Mouse (Mus musculus): Measurements from ENCODE around the gene Olfr1294. TPM values are rescaled to one million over a fixed set of nuclear protein-coding genes. Genes with fewer than 3 reads are reported as not detected.

The Olfr1294 gene
- not detected in 2 replicates for total RNA-seq (2021)
- long read RNA-seq: 0 reads

- DNase-seq: no peak
These were observed at the start of gene Olfr1294 for GRCm38 (mm10) chr2:111540191-111540590. TSS of gene Olfr1294 (minus strand) at chr2:111540291.

- DNase-seq: no peak
These were observed 29.5 kb upstream of the Olfr1294 start, which contains the start of gene Olfr1295 for GRCm38 (mm10) chr2:111569581-111569980. TSS of gene Olfr1295 (minus strand) at chr2:111569681.

DNA sequence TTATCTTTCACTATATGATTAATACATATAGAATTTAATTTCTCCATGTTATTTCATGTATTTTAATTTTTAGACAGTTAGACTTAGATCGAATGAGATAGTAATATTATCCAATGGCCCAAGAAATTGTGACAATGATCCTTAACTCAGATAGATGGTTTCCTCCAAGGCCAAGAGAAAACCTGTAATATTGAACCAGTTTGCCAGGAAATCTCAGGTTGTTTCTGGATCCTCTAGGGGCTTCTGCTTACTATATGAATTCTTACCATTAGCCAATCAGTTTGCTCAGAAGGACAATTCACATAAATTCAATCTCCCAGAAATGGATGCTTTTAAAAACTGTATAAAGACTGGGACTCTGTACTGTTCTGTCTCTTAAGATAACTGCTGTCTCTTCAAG is 15.2 kb downstream of the Olfr1294 start, which contains the start of gene Olfr1293-ps:
Gene Olfr1293-ps, plus strand, starts transcription at position 301 of the 400 bp plus-strand sequence.
- DNase-seq: no peak

- DNase-seq: no peak
These were observed 22.6 kb downstream of the Olfr1294 start for GRCm38 (mm10) chr2:111517451-111517850.

DNA sequence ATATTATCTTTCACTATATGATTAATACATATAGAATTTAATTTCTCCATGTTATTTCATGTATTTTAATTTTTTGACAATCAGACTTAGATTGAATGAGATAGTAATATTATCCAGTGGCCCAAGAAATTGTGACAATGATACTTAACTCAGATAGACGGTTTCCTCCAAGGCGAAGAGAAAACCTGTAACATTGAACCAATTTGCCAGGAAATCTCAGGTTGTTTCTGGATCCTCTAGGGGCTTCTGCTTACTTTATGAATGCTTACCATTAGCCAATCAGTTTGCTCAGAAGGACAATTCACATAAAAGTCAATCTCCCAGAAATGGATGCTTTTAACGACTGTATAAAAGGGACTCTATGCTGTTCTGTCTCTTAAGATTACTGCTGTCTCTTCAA is 43.2 kb downstream of the Olfr1294 start, which contains the start of gene Olfr1291-ps1:
Gene Olfr1291-ps1, plus strand, starts transcription at position 301 of the 400 bp plus-strand sequence.
- no peak for DNase-seq

DNA sequence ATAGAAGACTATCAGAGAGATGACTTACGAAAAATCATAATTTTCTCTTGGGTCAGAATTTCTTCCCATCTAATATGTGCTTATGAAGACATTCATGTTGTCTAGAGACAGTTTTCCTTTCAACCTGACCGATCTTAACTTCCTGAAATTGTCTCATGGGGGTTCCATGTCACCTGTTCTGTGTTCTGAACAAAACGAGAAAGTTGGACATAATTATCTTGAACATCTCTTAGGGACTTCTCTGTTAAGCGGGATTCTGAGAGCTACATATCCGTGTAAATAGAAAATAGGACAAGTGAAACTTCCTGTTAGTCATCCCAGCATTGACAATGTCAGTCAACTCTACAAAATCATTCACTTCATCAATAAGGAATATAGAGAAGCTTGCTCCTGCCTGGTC is 46.4 kb downstream of the Olfr1294 start, which contains the start of gene Olfr1290:
Gene Olfr1290, minus strand, starts transcription at position 101 of the 400 bp plus-strand sequence.
- no peak for DNase-seq

Other genes starting within 250 kb of the Olfr1294 start
- not detected in 2 replicates for gene Olfr1279, start 239.7 kb downstream of the Olfr1294 start, total RNA-seq (2021)
- gene Olfr1280, start 226.3 kb downstream of the Olfr1294 start, total RNA-seq (2021): not detected in 2 replicates
- not detected in 2 replicates for gene Olfr1281, start 213.8 kb downstream of the Olfr1294 start, total RNA-seq (2021)
- not detected in 2 replicates for gene Olfr1282, start 204.2 kb downstream of the Olfr1294 start, total RNA-seq (2021)
- gene Olfr1283, start 173.5 kb downstream of the Olfr1294 start, total RNA-seq (2021): not detected in 2 replicates
- not detected in 2 replicates for gene Olfr1284, start 164.8 kb downstream of the Olfr1294 start, total RNA-seq (2021)
- gene Olfr1286, start 117.2 kb downstream of the Olfr1294 start, total RNA-seq (2021): not detected in 2 replicates
- gene Olfr1287, start 91.1 kb downstream of the Olfr1294 start, total RNA-seq (2021): not detected in 2 replicates
- not detected in 2 replicates for gene Olfr1288, start 66.2 kb downstream of the Olfr1294 start, total RNA-seq (2021)
- gene Olfr1289, start 59.5 kb downstream of the Olfr1294 start, total RNA-seq (2021): not detected in 2 replicates
- not detected in 2 replicates for gene Olfr1290, start 46.5 kb downstream of the Olfr1294 start, total RNA-seq (2021)
- not detected in 2 replicates for gene Olfr1291-ps1, start 43.1 kb downstream of the Olfr1294 start, total RNA-seq (2021)
- gene Olfr1293-ps, start 15.1 kb downstream of the Olfr1294 start, total RNA-seq (2021): not detected in 2 replicates
- gene Olfr1295, start 29.4 kb upstream of the Olfr1294 start, total RNA-seq (2021): not detected in 2 replicates
- not detected in 2 replicates for gene Olfr1297, start 86.2 kb upstream of the Olfr1294 start, total RNA-seq (2021)
- not detected in 2 replicates for gene Olfr1298, start 108.9 kb upstream of the Olfr1294 start, total RNA-seq (2021)
- gene Olfr1299, start 121.1 kb upstream of the Olfr1294 start, total RNA-seq (2021): not detected in 2 replicates
- not detected in 2 replicates for gene Olfr1301, start 210.7 kb upstream of the Olfr1294 start, total RNA-seq (2021)
- not detected in 2 replicates for gene Olfr1302, start 237.1 kb upstream of the Olfr1294 start, total RNA-seq (2021)

All from adrenal gland, postnatal 25 days (tissue).